Mouse (Mus musculus): ENCODE results near the gene Olfr223.

- TF ChIP-seq CTCF (IDR thresholded peaks at IDR 0.05; ENCODE audit: low read depth, low read length) (no peak), POLR2A (IDR thresholded peaks at IDR 0.05; ENCODE audit: extremely low read depth, insufficient read depth, low read length) (no peak)
These were observed 53.0 kb downstream of the Olfr223 start for GRCm38 (mm10) chr11:59540123-59540522.
